Mouse (Mus musculus) retina, adult 2 months (tissue): ENCODE results near the gene Arhgap42.
A peak's percentile ranks its signal among the peaks of the same experiment; 100 is the strongest.

Experiments used
- DNase-seq: peaks from one replicate; pipeline ENCODE4 v3.0.0-alpha.2; 2012; ENCODE audit warnings: low read depth, low spot score

Gene Arhgap42

GRCm38 (mm10) chr9:9143102-9143501 is 95.8 kb downstream of the Arhgap42 start:
- no peak for DNase-seq

- no peak for DNase-seq
Measured at GRCm38 (mm10) chr9:9142561-9142960, 96.3 kb downstream of the Arhgap42 start.

DNA sequence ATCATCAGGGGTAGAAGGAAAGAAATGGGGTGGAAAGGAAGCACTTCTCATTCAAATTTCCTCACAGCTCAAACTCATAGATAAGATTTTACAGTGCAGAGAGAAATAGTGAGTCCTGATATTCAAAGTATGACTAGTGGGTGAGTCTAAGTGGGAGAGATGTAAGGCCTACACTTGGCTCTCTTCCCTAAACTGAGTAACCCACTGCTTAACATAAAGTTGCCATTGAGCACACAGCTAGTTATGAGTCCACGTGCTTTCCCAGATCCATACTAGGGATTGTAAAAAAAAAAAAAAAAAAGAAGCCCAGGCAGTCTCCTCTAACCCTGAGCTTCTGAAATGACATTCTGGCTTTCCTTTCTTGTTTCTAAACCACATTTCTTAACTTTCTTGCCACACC is 96.8 kb downstream of the Arhgap42 start:
- no peak for DNase-seq

DNA sequence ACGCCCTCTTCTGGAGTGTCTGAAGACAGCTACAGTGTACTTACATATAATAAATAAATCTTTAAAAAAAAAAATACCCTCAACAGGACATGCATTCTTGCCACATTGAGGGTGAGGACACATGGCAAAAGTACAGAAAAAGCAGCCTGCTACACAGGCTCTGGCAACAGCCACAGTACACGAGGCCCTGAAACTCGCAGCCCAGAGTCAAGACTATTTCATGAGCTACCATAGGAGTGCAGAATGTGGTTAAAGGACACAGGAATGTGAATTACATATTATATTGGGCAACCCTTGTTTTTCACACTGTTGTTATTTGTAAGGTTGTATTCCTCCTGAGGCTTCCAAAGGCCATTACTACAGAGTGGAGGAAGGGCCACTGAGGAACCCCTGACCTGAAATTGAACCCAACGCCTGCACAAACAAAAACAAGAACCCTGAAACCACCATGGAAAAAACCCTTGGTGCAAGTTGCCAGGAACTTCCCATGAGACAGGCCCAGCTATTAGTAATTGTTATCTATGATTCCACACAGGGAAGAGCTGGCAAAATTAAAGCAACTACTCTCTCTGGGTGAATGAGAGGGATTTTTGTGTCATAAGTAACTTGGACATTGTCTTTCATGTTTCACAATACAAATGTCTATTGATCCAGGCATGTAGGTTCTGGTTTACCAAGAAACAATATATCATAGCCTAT is 109.8 kb downstream of the Arhgap42 start:
- no peak for DNase-seq

- no peak for DNase-seq
Measured at GRCm38 (mm10) chr9:9127041-9127755, 111.7 kb downstream of the Arhgap42 start.

DNA sequence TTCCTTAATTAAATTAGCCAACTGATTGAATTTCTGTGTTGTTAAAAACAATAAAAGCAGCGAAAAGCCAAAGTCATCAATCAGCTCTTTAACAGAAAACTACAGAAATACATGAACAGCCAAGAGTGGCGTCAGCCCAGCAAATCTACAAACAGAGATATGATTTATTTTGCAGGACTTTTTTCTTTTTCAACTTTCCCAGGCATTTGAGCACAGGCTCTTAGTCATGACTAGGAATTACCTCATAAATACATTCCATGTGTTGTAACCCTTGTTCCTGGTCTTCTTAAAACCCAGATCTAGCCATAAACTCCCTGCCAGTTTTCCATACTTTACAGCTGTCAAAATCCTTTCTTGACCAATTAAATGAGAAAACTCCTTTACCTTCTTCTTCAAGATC is 114.7 kb downstream of the Arhgap42 start:
- no peak for DNase-seq

- DNase-seq: no peak
Measured at GRCm38 (mm10) chr9:9114266-9114665, 124.6 kb downstream of the Arhgap42 start.

DNA sequence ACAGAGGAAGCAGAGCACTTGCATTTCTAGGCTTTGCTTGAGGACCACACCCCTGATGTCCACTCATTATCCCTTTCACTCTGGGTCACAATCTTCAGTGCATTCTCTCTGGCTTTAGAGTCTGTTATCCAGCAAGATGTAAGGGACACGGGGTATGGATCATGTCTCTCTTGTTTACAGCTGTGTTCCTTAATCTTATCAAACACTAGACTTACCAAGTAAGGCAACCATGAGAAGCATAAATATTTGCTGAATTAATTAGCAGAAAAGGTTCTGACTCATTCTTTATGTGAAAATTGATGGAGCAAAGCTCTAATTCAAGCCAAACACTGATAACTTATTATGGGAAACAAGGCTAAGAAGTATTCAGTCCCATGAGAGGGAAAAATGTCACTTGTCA is 125.1 kb downstream of the Arhgap42 start:
- no peak for DNase-seq

- DNase-seq: no peak
Measured at GRCm38 (mm10) chr9:9112921-9113320, 126.0 kb downstream of the Arhgap42 start.

DNA sequence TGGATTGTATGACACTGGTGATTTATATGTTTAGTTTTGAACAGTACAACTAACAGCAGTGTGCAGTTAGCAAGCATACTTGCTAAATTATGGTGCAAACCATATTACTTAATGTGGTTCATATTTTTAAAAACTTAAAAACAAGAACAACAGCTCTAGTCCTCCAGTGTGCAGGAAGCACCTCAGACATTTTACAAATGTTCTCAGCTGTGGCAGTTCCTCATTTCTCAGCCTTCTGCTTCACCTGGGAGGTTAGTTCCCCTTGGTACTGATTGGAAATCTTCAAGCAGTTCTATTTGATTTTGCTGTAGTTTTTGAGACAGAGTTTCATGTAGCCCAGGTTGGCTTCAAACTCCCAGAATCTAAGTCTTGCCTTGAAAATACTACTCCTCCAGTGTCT is 131.2 kb downstream of the Arhgap42 start:
- DNase-seq: no peak

- DNase-seq: no peak
Measured at GRCm38 (mm10) chr9:9104761-9105160, 134.1 kb downstream of the Arhgap42 start.

- no peak for DNase-seq
Measured at GRCm38 (mm10) chr9:9102158-9102514, 136.8 kb downstream of the Arhgap42 start.

- DNase-seq: no peak
Measured at GRCm38 (mm10) chr9:9101482-9102157, 137.3 kb downstream of the Arhgap42 start.

- no peak for DNase-seq
Measured at GRCm38 (mm10) chr9:9101055-9101454, 137.8 kb downstream of the Arhgap42 start.

DNA sequence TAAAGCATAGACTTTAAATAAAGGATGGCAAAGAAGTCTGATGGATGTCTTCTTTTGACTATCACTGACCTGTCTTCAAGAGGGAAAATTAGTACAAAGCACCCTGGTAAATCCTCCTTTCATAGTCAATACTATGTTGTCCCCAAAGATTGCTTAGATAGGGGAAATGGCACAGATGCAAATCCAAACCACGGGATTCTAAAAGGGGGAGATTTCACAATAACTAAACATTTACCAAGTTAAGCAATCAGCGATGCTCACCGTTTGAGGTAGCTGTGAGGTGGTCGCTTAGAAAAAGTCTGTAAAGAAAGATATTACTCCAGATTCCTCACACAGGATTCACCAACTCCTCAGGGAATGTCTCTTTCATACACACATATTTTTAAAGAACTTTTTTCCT is 141.1 kb downstream of the Arhgap42 start:
- no peak for DNase-seq

GRCm38 (mm10) chr9:9096761-9097160 is 142.1 kb downstream of the Arhgap42 start:
- no peak for DNase-seq

DNA sequence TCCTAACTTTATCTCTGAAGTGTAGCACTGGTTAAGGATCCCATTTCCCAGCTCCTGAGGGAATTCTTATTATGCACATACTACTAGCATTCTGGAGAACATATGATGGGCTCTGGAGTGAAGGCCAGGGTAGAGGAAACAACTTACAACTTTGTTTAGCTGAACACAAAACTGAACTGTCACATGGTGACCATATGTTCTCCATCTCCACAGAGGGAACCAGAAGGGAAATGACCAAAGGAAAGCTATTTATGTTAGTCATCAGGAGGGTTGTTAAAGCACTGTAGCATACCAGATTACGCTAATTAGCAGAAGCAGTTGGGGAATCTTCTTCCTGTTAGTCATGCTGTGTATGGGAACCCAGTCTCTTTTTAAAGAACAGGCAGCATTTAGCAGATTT is 145.8 kb downstream of the Arhgap42 start:
- no peak for DNase-seq

DNA sequence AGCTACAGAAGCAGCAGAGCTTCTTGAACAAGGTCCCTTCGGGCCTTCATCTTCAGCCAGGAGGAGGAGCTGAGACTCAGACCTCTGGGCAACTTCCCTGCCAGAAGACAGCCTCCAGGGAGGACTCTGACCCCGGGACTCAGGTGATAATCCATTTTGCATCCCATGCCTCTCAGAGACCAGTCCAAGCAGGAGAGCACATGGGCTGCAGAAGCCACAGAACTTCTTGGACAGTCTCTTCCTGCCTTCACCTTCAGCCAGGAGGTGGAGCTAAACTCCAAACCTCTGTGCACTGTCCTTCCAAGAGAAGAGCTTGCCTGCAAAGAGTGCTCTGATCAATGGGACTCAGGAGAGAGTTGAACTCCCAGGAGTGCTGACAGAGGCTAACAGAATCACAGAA is 155.5 kb downstream of the Arhgap42 start:
- DNase-seq: no peak

GRCm38 (mm10) chr9:9052920-9053319 is 186.0 kb downstream of the Arhgap42 start:
- no peak for DNase-seq

DNA sequence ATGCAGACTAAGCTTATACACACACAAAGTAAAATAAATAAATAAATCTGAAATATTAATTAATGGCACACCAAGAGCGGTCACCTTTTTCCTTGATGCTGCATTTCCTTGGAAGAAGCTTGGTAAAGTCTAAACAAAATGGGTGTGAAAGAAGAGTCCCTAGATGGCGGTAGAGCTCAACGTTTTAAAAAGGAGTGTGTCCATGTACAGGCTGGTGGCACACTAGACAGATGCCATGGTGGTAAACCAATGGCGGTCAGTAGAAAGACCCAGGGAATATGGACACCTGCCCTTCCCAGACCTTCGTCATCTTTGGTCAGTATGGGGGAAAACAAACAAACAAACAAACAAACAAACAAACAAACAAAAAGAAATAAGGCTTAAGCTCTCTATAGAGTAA is 187.7 kb downstream of the Arhgap42 start:
- peak; percentile 4 for DNase-seq

DNA sequence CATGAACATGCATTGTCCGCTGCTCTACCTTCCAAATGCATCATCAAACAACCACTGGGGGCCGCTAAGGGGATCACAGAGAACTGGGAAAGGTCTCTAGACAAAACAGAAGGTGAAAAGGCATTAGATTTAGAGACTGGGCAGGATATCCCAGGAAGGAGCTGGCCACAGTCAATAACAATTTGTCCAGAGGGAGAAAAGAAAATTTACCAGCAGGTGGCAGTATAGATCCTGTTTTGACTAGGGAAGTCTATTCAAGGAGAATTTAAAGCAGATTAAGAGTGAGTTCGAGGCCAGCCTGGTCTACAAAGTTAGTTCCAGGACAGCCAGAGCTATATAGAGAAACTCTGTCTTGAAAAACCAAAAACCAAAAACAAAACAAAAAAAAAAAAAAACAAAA is 189.7 kb downstream of the Arhgap42 start:
- DNase-seq: no peak

DNA sequence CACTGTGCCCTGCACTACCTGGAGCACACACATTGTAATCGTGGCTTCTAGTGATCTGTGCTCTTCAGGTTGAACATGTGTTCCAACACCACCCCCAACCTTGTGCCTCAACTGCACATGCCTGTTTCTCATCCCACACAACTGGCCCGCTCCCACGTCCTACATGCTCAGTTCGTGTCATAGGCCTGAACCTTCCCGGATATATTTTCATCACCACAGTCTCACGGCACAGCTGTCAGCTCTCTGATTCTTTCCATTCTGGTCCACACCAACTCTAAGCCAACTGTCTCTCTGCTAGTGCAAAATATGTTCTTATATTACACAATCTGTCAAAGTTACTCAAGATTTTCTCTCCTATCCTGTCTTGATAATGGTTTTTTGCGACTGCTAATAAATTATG is 197.9 kb downstream of the Arhgap42 start:
- no peak for DNase-seq
